Mouse (Mus musculus): Measurements from ENCODE around the gene Slc37a1.
A peak's percentile ranks its signal among the peaks of the same experiment; 100 is the strongest.

Slc37a1 gene

DNA sequence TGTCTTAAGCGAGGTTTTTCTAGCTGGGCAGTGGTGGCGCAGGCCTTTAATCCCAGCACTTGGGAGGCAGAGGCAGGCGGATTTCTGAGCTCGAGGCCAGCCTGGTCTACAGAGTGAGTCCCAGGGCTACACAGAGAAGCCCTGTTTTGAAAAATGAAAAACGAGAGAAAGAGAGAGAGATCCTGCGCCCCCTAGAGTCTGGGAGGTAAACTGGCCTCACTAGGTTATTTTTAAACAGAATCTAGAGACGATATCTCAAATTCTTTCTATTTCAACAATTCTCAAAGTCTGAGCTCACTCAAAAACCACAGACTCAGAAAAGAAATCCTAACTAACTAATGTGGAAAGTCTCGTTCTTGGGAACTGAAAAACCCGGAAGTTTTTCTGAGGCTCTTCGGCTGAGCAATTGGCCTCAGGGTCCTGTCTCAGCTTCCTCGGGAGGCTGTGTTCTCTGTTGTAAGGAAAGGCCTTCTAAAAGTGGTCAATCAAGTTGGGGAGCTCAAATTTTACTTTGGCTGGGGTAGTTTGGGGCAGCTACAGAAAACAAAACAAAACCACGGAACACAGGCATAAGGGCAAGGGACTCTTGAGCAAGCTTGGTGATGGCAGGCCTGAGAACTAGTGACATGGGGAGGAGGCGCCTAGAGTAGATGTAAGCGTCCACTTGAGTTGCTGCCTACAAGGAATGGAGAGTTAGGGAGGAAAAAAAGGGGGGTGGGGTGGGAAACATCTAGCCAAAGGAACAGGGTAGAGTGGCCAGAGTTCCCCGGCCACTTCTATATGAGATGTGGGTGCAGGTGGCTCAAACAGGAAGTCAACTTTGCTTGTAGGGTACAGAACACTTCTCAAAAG is 8.0 kb downstream of the Slc37a1 start:
- no peak for DNase-seq

DNA sequence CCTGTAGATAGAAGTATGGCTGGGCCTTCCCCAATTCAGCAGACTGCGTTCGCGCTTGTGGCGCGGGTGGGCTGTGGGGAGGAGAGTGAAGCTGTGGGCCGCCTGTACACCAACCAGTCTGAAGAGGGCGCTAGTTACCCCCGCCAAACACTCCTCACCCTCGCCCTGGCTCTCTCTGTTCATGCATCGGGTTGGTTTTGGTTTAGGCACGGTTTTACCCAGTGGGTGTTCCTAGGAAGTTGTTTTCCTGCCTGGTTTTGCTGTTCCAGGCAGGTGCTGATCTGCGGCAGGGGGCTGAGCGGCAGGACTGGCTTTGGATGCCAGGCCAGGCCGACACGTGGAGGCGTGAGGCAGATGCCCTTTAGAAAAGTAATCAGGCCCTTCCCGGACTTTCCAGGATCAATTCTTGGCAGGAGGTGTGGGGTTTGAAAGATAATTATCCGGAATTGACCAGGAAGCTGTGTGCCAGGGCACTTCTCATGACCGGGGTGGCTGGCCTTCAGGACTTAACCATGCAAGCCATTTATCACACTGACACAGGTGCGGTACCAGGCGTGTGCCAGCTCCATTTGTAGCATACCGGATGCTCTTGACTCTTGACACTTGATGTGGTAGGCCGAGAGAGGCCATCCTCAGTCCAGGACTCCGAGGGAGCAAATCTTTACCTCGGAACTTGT is 8.8 kb downstream of the Slc37a1 start:
- DNase-seq, result no peak

DNA sequence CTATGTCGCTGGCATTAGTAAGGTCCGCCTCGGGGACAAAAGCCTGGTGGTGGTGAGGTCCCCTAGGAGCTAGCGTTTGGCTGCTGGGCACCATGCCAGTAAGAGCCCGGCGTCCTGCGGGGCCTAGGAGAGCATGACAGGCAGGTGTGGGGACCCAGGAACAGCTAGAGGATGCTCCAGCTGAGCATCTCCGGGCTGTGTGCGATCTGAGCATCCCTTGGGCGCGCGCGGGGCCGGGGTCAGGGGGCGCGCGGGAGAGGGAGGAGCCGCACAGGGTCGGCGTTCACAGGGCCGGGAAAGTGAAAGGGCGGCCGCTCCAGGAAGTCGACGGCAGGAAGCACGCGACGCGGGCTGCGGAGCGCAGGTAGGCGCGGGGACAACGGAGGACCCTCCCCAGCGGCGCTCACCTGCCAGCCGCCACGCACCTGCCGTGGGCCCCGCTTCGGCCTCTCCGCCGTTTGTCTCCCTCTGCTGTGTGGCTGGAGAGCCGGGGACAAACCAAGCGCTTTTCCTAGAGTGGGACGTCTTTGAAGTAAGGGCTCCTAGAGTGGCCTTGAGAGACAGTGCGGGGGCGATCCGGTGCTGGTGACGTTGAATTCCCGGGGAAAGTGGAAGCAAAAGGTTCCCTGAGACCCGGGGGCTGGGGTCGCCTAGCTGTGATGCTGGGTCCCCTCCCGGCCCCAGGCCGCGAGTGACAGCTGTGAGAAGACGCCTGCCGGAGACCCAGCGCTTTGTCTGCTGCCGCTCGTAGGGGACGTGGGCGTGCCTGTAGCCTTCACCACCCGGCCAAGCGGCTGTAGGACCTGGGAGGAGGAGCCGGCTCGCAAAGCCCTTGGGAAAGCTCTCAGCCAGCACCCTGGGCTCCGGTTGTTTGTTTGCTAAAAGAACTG is 9.5 kb downstream of the Slc37a1 start:
- peak; percentile 89 for DNase-seq

DNA sequence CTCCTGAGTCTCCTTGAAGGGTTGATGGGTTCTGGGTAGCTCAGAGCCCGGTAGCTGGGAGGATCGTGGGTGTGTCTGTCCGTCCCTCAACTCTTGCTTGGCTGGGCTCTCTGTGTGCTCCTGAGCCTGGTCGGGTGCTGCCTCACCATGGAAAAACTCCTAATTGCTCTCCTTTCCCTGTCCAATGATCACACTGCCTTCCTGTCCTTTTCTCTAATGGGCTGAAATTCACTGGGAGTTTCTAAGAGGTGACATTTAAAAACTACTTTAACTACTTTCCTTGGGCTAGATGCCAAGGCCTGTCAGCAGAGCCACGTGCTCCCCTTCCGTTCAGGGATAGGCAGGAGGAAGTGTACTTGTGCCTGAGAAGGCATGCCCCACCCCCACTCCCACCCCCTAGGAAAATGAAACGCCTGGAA is 10.9 kb downstream of the Slc37a1 start:
- DNase-seq, result peak; percentile 84

DNA sequence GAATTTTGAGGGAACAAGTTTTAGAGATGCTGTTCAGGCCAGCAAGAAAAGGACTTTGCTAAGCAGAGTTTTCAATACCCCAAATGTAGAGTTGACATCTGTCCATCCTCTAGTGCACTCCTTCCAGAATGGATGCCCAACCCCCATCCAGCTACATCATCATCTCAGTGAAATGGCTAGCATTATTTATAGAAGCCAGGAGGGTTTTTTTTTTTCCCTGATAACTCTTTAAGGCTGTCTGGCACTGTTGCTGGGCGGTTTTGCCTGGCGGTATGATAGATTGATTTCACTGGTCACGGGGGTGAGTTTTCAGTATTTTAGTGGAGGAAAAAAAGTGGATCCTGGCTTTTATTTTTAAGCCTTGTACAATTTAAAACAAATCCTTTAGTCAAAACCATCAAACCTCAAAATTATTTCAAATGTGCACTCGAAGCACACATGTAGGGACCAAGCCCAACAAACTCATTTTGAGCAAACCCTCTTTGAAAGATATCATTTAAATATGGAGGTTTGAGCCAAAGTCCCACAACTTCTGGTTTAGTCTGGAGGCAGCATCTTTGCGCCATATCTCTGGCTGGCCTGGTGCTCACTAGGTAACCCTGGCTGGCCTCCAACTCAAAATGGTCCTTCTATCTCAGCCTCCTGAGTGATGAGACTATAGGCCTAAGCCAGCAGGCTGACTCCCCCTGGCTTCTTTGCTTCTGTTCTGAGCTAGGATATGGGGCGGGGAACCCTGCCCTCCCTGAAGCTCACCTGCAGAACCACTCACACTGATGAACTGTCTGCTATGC is 12.0 kb downstream of the Slc37a1 start:
- DNase-seq, result no peak

DNA sequence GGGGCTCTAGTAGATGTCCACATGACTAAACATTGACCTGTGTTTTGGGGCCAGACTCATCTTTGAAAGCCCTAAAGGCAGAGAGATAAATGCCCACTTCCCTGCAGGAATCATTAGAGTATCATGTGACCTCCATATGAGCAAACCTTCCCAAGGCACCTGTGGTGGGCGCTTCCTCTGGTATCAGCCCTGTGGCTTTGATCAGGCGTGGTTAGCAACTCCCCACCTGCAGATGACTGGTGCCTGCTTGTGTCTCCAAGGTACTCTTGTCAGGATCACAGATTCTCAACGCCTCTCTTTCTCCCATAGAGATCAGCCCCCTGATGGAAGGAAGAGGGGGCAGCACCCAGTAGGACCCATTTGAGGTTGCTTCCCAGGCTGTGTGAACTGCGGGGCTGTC is 13.4 kb downstream of the Slc37a1 start:
- DNase-seq, result no peak

DNA sequence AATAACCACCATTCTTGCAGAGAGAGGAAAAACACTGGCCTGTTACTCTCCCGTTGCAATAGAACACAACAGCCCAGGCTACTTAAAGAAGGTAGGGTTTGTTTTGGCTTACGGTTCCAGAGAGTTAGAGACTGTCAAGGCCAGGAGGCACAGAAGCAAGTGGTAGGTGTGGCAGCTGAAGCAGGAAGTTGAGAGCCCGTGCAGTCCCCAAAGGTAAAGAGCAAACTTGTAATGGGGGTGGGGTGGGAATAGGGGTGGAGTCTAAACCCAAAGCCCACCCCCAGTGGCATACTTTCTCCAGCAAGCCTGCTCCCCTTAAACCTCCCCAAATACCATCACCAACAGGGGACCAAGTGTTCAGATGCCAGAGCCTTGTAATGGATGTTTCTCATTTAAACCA is 14.1 kb downstream of the Slc37a1 start:
- no peak for DNase-seq

DNA sequence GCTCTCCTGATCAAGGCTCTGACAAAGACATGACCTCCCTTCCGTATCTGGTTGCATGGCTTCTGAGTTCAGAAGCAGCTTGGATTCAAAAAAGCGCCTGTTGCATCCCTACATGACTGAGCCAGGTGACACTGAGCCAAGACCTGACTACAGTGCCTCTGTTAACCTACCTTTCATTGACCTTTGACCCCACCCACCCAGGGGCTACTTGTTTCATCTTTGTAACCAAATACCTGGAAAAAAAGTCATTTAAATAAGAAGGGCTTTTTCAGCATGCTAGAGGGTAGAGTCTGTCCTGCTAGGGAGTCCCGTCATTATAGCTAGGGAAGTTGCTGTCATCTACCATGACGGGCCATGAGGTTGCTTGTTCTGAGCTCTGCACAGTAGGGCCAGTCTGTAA is 16.8 kb downstream of the Slc37a1 start:
- DNase-seq, result no peak

DNA sequence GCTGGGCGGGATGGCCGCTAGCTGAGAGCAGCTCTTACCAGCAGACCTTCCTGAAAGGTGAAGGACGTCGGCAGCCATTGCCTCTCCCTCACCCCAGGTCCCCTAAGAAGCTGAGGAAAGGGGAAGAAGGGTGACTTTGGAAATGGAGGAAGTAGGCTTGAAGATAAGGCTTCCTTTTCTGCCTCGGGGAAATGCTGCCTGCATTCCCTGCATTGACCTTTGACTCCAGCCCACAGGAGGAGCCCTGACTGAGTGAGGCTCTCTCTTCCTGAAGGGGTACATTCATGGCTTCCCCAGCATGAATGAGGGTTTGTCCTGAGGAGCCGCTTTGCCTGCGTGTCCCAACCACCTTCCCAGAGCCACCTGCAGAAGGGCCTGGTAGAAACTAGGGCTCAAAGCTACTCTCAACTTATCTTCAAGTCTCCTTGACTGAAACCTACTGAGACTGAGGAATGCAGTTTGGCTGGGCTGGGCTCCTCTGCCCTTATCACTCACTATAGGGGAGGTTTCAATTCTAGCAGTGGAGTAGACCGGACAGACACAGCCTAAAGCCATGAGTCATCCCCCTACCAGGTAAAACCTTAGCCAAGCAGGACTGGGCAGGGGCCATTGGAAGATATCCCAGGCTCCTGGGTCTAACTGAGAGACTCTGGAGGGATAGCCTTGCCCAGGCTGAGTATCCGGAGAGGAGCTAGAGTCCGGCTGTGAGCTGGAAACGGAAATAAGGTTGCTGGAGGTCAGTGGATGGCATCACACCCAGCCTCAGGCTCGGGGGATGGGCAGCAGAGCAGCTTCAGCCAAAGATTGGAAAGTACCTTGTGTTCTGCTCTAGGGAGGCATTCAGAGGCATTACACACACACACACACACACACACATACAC is 18.5 kb downstream of the Slc37a1 start:
- DNase-seq, result peak; percentile 70

DNA sequence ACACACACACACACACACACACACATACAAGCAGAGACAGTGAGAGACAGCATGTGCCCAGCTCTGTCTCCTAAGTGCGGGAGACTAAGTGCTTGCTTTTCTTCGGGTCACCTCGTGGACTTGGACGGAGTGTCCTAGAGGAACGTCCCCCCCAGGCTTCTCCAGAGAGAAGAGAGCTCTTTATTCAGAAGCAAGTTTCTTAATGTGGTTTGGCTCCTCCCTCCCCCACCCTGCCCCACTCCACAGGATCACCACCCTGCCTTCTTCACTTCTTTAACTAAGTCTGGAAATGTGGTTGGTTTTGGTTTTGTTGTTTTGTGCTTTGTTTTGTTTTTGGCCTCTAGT is 19.2 kb downstream of the Slc37a1 start:
- DNase-seq, result no peak

DNA sequence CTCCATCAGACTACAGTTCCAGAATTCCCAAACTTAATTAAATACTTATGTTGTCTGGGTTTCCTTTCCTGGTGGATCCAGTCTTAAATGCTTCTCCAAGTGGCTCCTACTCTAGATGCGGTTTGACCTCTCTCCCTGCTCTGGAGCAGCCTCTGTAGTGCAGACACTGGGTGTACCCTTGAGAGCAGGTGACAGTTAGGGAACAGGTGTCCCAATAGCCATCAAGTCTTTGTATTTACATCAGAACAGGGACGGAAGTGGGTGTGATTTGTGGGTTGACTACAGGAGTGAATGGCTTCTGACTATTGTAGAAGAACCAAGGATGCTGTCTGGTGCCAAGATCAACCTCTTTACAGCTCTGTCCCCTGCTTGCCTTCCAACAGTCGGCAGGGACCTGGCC is 21.2 kb downstream of the Slc37a1 start:
- no peak for DNase-seq

DNA sequence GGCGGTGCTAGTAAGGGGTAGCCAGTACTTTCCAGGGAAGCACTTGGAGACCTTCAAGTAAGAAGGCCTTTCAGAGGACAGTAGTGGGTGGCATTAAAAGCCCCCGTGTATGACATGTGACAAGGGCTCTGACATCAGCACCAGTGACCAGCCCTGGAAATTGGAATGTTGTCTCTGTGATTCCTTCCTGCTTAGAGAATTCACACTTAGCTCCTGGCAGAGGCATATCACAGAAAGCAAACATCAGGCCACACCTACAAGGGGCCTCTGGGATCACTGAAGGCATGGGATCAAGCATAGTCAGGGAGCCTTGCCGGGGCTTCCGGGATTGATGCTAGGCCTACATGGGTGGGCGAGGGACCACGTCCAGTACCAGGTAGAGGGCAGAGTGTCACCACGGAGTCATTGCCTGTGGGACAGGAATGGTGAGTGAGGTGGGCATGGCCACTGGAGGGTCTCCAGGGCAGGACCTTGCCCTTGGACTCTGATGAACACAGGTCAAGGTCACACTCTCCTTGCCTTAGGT is 21.8 kb downstream of the Slc37a1 start:
- DNase-seq, result no peak

DNA sequence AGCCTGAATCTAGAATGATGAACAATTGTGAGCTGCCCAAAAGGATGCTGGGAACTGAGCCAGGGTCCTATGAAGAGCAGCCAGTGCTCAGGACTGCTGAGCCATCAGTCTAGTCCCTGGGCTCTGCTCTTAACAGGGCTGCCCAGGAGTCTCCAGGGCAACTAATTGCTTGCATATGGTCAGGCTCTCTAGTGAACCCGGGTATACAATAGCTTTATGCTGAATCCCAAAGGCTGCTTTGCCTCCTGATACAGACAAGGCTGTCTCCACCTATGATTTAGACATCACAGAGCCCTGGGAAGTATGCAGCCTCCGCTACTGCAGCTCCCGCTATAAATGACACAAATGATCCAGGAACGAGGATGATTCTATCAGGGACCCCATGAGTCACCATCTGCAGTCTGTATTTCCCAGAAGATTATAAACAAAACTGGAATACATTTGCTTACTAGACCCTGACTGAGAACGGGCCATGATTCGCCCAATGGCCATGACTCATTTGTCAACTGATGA is 22.7 kb downstream of the Slc37a1 start:
- DNase-seq, result no peak

DNA sequence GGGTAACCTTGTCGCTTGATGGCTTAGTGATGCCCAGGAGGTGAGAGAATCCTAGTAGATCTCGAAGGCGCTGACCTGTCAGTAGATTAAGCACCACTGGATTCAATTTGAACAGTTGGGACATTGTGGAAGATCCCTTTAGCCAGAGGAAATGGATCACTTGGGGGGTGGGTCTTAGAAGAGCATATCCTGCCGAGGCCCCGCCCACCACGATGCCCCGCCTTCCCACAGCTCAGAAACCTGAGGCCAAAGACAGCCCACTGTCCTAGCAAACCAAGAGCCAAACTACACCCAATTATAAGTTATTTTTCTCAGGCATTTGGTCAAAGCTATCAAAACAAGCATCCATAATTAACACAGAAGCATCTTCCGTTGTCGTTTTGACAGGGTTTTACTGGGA is 24.5 kb downstream of the Slc37a1 start:
- no peak for DNase-seq

DNA sequence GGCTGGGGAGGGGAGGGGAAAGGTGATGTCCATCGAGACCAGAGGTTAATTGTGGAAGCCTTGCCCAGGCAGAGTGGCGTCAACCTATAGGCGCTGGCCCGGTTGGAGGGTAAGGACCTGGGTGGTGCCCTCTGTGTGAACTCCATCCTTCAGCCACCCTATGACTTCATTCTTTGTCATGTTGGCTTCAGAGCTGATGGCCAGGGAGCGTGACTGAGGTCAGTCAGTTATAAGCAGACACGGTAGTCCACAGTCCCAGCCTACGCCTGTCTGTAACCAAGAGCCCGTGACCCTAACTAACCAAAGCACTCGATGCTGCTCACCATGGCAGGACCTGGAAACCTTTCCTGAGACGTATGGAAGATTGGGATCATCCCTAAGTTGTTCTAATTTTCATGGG is 26.1 kb downstream of the Slc37a1 start:
- no peak for DNase-seq

DNA sequence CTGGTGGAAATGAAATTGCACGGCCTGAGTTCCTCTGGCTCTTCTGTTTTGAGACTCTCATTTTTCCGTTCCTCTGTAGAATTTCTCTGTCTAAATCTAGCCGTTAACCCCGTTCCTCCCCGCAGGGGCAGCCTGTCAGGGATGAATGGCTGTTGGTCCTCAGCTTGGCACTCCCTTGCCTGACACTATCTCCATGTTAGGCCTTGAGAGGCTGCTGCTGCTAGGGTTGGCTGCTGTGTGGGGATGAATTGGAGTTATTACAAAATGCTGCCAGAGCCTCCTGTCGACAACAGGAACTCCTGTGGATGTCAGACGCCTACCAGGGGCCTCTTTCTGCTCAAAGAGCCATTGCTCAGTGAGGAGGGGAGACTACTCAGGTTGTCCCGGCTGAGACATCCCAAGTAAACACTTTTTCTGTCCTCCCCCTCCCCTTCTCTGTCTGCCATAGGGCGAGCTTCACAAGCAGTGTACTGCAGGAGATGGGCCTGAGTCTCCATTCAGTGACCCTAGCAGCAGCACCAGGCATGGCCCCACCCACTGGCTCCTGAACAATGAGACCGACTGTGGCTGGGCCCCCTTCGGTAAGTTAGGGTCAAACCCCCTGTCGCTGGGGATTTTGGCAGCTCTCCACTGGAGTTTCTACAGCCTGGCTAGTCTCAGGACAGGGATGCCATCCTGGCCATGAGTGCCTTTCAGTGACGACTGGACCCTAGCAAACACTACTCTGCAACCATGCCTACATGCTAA is 28.6 kb downstream of the Slc37a1 start:
- DNase-seq, result no peak

DNA sequence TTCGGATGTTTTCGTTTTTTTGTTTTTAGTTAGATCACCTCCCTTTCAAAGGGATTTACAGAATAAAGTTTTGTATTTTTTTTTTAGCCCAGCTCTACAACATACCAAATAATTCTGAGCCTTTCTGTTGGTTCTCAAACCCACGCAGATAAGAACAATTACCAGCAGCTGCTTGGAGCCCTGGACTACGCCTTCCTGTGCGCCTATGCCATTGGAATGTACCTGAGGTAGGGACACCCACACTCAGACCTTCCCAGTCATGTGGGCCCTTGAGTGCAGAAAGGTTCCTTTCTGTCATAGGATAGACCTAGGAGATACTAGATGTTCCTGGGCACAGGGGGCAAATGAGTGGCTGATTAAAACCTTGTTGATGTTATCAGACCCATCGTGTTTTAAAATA is 29.4 kb downstream of the Slc37a1 start:
- DNase-seq, result no peak

DNA sequence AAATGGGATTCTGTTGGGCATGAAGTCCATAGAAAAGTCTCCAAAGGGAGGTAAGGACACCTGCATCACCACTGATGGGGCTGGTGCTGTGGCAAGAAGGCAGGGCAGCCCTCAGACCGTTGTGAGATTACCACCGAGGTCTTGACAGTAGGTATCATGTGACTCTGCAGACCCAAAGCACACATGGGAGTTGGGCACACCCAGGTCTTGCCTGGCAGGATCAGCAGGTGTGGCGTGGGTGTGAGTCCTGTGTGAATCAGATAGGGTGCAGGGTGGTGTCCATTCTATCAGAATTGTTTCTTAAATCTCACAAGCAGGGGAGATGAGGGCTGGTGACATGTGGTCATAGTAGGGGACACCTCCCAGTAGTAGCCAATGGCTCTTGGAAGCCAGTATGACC is 30.4 kb downstream of the Slc37a1 start:
- DNase-seq, result no peak

DNA sequence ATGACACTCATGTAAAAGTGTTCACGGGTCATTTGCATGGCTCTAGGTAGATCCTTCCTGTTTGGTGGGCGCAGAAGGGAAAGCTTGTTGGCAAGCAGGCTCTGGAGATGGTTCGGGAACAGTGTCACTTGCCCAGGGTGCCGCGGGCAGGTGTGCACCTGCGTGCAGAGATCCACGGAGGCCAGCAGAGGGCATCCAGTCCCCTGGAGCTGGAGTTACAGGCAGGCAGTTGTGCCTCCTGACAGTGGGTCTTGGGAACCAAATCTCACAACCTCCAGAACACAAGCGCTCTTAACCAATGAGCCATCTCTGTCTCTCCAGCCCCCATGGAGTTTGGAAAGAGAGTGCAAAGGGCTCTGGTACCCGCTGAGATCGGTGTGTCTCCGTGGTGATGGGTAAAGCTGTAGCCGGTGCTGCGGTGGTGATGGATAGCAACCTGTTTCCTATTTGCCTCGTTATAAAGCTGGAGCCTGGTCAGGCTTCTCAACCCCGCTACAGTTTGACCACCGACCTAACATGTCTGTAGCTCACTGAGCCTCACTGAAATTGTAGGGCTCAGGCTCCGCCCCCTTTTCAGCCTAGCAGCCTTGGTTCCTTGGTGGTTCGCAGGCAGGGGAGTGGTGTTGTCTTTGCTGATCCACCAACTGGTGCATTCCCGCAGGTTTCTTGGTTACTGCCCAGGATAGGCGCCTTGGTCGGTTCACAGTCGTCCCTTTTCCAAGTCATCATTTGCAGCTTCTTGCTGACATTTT is 31.1 kb downstream of the Slc37a1 start:
- DNase-seq, result no peak

Data from kidney, postnatal 14 days (tissue).